Mouse (Mus musculus) myocyte (in vitro differentiated cells): Measurements from ENCODE around the gene Tmod2. TPM values are rescaled to one million over a fixed set of nuclear protein-coding genes. Genes with fewer than 3 reads are reported as not detected.

Source experiments
- H3K27me3 ChIP-seq: one replicate; pipeline ENCODE4 v1.6.1; 2011; ENCODE audit not compliant: control insufficient read depth, insufficient read depth, insufficient read length
- H3K36me3 ChIP-seq: one replicate; pipeline ENCODE4 v1.6.1; 2011; ENCODE audit not compliant: control insufficient read depth, insufficient read depth
- H3K4me2 ChIP-seq: one replicate; pipeline ENCODE4 v1.6.1; 2011; ENCODE audit warnings: low read depth, control low read depth
- H3K4me3 ChIP-seq: one replicate; pipeline ENCODE4 v1.5.1; 2011; ENCODE audit warnings: mild to moderate bottlenecking, control low read depth, moderate library complexity
- H3K79me2 ChIP-seq: one replicate; pipeline ENCODE4 v1.6.1; 2011; ENCODE audit not compliant: control insufficient read depth, insufficient read depth
- H3ac ChIP-seq: one replicate; pipeline ENCODE4 v1.6.1; 2011; ENCODE audit not compliant: control insufficient read depth, insufficient read length
- CEBPB ChIP-seq: IDR thresholded peaks from 2 replicates; pipeline ENCODE4 v1.6.1; 2011; ENCODE audit warnings: mild to moderate bottlenecking, moderate library complexity; ENCODE audit not compliant: poor library complexity, insufficient read depth, severe bottlenecking
- E2F4 ChIP-seq: IDR thresholded peaks from one replicate; pipeline ENCODE4 v1.6.1; 2011; ENCODE audit warnings: mild to moderate bottlenecking, control low read depth, moderate library complexity; ENCODE audit not compliant: insufficient read depth
- MAX ChIP-seq: IDR thresholded peaks from one replicate; pipeline ENCODE4 v1.6.1; 2011; ENCODE audit warnings: low read depth, mild to moderate bottlenecking, control low read depth
- MYOD1 ChIP-seq, 3 experiments: IDR thresholded peaks; one replicate each; pipeline ENCODE4 v1.6.1; 2011; ENCODE audit warnings: control low read depth in 2 of 3, low read depth in 2 of 3, mild to moderate bottlenecking in 2 of 3, moderate library complexity in 1 of 3; ENCODE audit not compliant: insufficient read length in 2 of 3, control insufficient read depth in 1 of 3
- MYOG ChIP-seq, 3 experiments: IDR thresholded peaks; one replicate each; pipeline ENCODE4 v1.6.1; 2011; ENCODE audit warnings: control low read depth in 2 of 3, low read depth in 2 of 3, mild to moderate bottlenecking in 2 of 3; ENCODE audit not compliant: insufficient read length in 2 of 3, control insufficient read depth in 1 of 3, insufficient read depth in 1 of 3
- POLR2A ChIP-seq: IDR thresholded peaks from one replicate; pipeline ENCODE4 v1.6.1; 2011; ENCODE audit warnings: low read depth, mild to moderate bottlenecking, control low read depth, moderate library complexity; ENCODE audit not compliant: insufficient read length
- POLR2AphosphoS2 ChIP-seq: IDR thresholded peaks from one replicate; pipeline ENCODE4 v1.6.1; 2011; ENCODE audit warnings: low read depth, control low read depth; ENCODE audit not compliant: insufficient read length
- REST ChIP-seq: IDR thresholded peaks from one replicate; pipeline ENCODE4 v1.6.1; 2011; ENCODE audit warnings: mild to moderate bottlenecking, control low read depth, moderate library complexity; ENCODE audit not compliant: insufficient read depth, insufficient read length
- SRF ChIP-seq: IDR thresholded peaks from one replicate; pipeline ENCODE4 v1.6.1; 2011; ENCODE audit warnings: low read depth; ENCODE audit not compliant: control insufficient read depth, insufficient read length
- TCF12 ChIP-seq: IDR thresholded peaks from one replicate; pipeline ENCODE4 v1.6.1; 2011; ENCODE audit warnings: mild to moderate bottlenecking, control low read depth; ENCODE audit not compliant: poor library complexity, insufficient read depth, severe bottlenecking
- TCF3 ChIP-seq: IDR thresholded peaks from one replicate; pipeline ENCODE4 v1.6.1; 2011; ENCODE audit warnings: low read depth, control low read depth; ENCODE audit not compliant: insufficient read length
- USF1 ChIP-seq: IDR thresholded peaks from one replicate; pipeline ENCODE4 v1.6.1; 2011; ENCODE audit warnings: low read depth, mild to moderate bottlenecking, control low read depth, moderate library complexity
- polyA plus RNA-seq: library from polyadenylated mRNA; unstranded; fragments of >200 nt; fragmentation: generic; extraction: Trizol; gene quantifications from one replicate; pipeline ENCODE4 v1.2.1, GENCODE M21; 2012; ENCODE audit warnings: missing spikeins

Gene Tmod2
- polyA plus RNA-seq, 1 experiment: 0.06 TPM

- no peak overlapping the region for H3ac ChIP-seq
- no peaks in the 10 kb centered on the region for H3K79me2 ChIP-seq
- no peak for TF ChIP-seq USF1
- no peak for TF ChIP-seq SRF
- no peak for TF ChIP-seq E2F4
- no peak for TF ChIP-seq MYOG (IDR thresholded peaks at IDR 0.05; ENCODE audit: control insufficient read depth in 1 of 3, insufficient read depth in 1 of 3, insufficient read length in 2 of 3, low read depth in 2 of 3)
- TF ChIP-seq MYOD1 (IDR thresholded peaks at IDR 0.05; ENCODE audit: control insufficient read depth in 1 of 3, insufficient read length in 2 of 3, low read depth in 2 of 3): no peak
- no peak for TF ChIP-seq TCF3
- TF ChIP-seq CEBPB: no peak
- no peak for TF ChIP-seq POLR2A
- TF ChIP-seq REST: no peak
- TF ChIP-seq POLR2AphosphoS2: no peak
- no peak for TF ChIP-seq MAX
- TF ChIP-seq TCF12: no peak
- H3K4me2 ChIP-seq: no peak overlapping the region
- H3K36me3 ChIP-seq: no peaks in the 10 kb centered on the region
- H3K27me3 ChIP-seq: no peaks in the 10 kb centered on the region
- no peak overlapping the region for H3K4me3 ChIP-seq
Observed at GRCm38 (mm10) chr9:75618836-75619400, 7.8 kb upstream of the Tmod2 start.

DNA sequence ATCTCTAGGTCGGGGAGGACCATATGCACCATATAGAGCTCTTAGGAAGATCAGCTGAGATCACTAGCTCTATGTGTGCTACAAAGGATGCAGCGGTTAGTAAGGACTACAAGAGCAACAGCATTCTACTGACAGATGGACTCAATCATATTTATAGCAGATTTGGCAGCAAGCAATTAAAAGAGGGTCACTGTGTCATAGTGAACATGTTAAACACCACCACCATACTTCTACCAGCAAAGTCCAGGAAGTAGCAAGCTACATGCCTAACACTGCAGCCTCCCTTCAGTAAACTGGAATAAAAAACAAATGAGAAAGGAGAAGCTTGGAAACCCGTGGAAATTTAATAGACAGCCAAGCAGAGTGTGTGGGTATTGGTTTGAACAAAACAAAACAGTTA, 5.4 kb upstream of the Tmod2 start:
- H3ac ChIP-seq: no peak overlapping the region
- no peaks in the 10 kb centered on the region for H3K79me2 ChIP-seq
- no peaks in the 10 kb centered on the region for H3K27me3 ChIP-seq
- H3K4me2 ChIP-seq: no peak overlapping the region
- no peaks in the 10 kb centered on the region for H3K36me3 ChIP-seq
- TF ChIP-seq MAX: no peak
- no peak for TF ChIP-seq REST
- TF ChIP-seq POLR2AphosphoS2: no peak
- TF ChIP-seq SRF: no peak
- TF ChIP-seq USF1: no peak
- TF ChIP-seq MYOG (IDR thresholded peaks at IDR 0.05; ENCODE audit: control insufficient read depth in 1 of 3, insufficient read depth in 1 of 3, insufficient read length in 2 of 3, low read depth in 2 of 3): no peak
- no peak for TF ChIP-seq CEBPB
- no peak for TF ChIP-seq TCF12
- TF ChIP-seq TCF3: no peak
- TF ChIP-seq MYOD1 (IDR thresholded peaks at IDR 0.05; ENCODE audit: control insufficient read depth in 1 of 3, insufficient read length in 2 of 3, low read depth in 2 of 3): no peak
- TF ChIP-seq POLR2A: no peak
- TF ChIP-seq E2F4: no peak
- no peak overlapping the region for H3K4me3 ChIP-seq

DNA sequence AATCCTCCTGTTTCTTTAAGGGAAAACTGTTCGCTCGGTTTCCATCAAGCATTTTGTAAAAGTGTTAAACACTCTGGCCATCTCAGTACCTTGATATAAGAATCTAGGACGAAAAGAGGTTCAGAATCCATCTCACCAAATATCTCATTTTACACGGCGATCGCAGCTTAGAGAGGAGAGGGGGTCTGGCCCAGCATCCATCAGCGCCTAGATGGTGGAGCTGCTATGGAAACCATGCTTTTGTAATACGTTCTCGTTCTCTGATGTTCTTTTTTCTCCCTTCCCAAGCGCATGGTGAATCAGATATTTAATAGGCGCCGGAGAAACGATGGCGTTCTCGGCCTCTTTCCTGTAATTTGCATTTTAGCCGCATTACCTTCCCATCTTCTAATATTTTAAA, 1.2 kb downstream of the Tmod2 start:
- Histone ChIP-seq H3ac (no peak overlapping the region), H3K79me2 (no peaks in the 10 kb centered on the region), H3K27me3 (peaks cover 15% of the 10 kb centered on the region), H3K4me2 (no peak overlapping the region), H3K36me3 (no peaks in the 10 kb centered on the region), H3K4me3 (no peak overlapping the region)
- TF ChIP-seq USF1 (no peak), MYOG (IDR thresholded peaks at IDR 0.05; ENCODE audit: control insufficient read depth in 1 of 3, insufficient read depth in 1 of 3, insufficient read length in 2 of 3, low read depth in 2 of 3) (no peak), MAX (no peak), SRF (no peak), REST (no peak), TCF3 (no peak), MYOD1 (IDR thresholded peaks at IDR 0.05; ENCODE audit: control insufficient read depth in 1 of 3, insufficient read length in 2 of 3, low read depth in 2 of 3) (no peak), POLR2AphosphoS2 (no peak), TCF12 (no peak), E2F4 (no peak), CEBPB (no peak), POLR2A (no peak)

DNA sequence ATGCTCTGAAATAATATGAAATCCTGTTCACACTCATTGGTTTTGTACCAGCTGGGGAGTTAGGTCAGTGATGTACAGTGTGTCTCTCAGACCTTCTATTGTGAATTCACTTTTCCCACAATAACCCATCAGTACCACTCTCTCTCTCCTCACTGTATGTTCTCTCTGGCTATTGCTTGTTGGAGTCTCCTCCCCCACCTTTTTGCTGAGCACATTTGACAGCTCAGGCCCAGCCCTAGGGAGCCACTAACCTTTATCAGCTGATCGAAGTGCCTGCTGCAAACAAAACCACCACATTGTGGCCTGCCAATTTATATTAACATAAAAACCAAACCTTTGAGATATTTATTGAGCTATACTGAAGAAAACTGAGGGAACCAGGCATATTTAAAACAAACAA, 1.6 kb downstream of the Tmod2 start:
- H3K79me2 ChIP-seq: no peaks in the 10 kb centered on the region
- no peak overlapping the region for H3ac ChIP-seq
- no peak overlapping the region for H3K4me2 ChIP-seq
- no peak overlapping the region for H3K4me3 ChIP-seq
- H3K36me3 ChIP-seq: no peaks in the 10 kb centered on the region
- TF ChIP-seq POLR2AphosphoS2 (no peak), TCF3 (no peak), TCF12 (no peak), SRF (no peak), MYOG (IDR thresholded peaks at IDR 0.05; ENCODE audit: control insufficient read depth in 1 of 3, insufficient read depth in 1 of 3, insufficient read length in 2 of 3, low read depth in 2 of 3) (no peak), E2F4 (no peak), MAX (no peak)
- H3K27me3 ChIP-seq: peaks cover 15% of the 10 kb centered on the region

GRCm38 (mm10) chr9:75607496-75607895, 3.6 kb downstream of the Tmod2 start:
- H3ac ChIP-seq: no peak overlapping the region

More at GRCm38 (mm10) chr9:75607496-75607895, 3.6 kb downstream of the Tmod2 start:
- no peaks in the 10 kb centered on the region for H3K79me2 ChIP-seq
- TF ChIP-seq TCF3 (no peak), E2F4 (no peak), POLR2A (no peak), REST (no peak), CEBPB (no peak), SRF (no peak), MAX (no peak), TCF12 (no peak), POLR2AphosphoS2 (no peak), USF1 (no peak), MYOG (IDR thresholded peaks at IDR 0.05; ENCODE audit: control insufficient read depth in 1 of 3, insufficient read depth in 1 of 3, insufficient read length in 2 of 3, low read depth in 2 of 3) (no peak), MYOD1 (IDR thresholded peaks at IDR 0.05; ENCODE audit: control insufficient read depth in 1 of 3, insufficient read length in 2 of 3, low read depth in 2 of 3) (no peak)
- no peaks in the 10 kb centered on the region for H3K36me3 ChIP-seq
- H3K27me3 ChIP-seq: peaks cover 15% of the 10 kb centered on the region
- H3K4me2 ChIP-seq: no peak overlapping the region
- no peak overlapping the region for H3K4me3 ChIP-seq
